Mouse (Mus musculus) E14TG2a.4 (cell line): ENCODE results near the gene Gfod2.

Source experiments
- CTCF ChIP-seq: conservative IDR thresholded peaks from 2 replicates; pipeline ENCODE4 v1.5.1; 2014; ENCODE audit warnings: low read length
- NANOG ChIP-seq: IDR thresholded peaks from 2 replicates; pipeline ENCODE4 v1.6.1; 2014; ENCODE audit warnings: borderline replicate concordance, low read length, mixed read lengths

GRCm38 (mm10) chr8:105695080-105695780 is 63.2 kb downstream of the Gfod2 start:
- TF ChIP-seq CTCF, result no peak
- no peak for TF ChIP-seq NANOG
